Mouse (Mus musculus) erythroblast, embryonic 14.5 days (primary cell): ENCODE results near the gene Eif4g1. TPM values are rescaled to one million over a fixed set of nuclear protein-coding genes. Genes with fewer than 3 reads are reported as not detected.

ENCODE experiments used
- H3K27me3 ChIP-seq: 2 replicates; pipeline ENCODE4 v1.6.1; 2012; ENCODE audit warnings: inconsistent platforms; ENCODE audit not compliant: control insufficient read depth
- H3K36me3 ChIP-seq: 2 replicates; pipeline ENCODE4 v1.6.1; 2012; ENCODE audit warnings: mild to moderate bottlenecking, inconsistent platforms; ENCODE audit not compliant: control insufficient read depth
- H3K4me1 ChIP-seq: 2 replicates; pipeline ENCODE4 v1.6.1; 2012; ENCODE audit warnings: inconsistent platforms; ENCODE audit not compliant: control insufficient read depth
- H3K4me3 ChIP-seq: replicated peaks from 2 replicates; pipeline ENCODE3; 2012; ENCODE audit warnings: moderate library complexity, mild to moderate bottlenecking, inconsistent platforms
- H3K9me3 ChIP-seq: 2 replicates; pipeline ENCODE4 v1.6.1; 2012; ENCODE audit warnings: low read length, inconsistent platforms, mixed read lengths; ENCODE audit not compliant: control insufficient read depth
- GATA1 ChIP-seq: IDR thresholded peaks from 2 replicates; pipeline ENCODE4 v1.6.1; 2012; ENCODE audit warnings: low read length, inconsistent platforms, mixed read lengths
- TAL1 ChIP-seq: IDR thresholded peaks from 3 replicates; pipeline ENCODE4 v1.6.1; 2012; ENCODE audit warnings: low read length, inconsistent platforms, mixed read lengths
- polyA plus RNA-seq: library from polyadenylated mRNA; stranded (reverse); fragments of >175 nt; gene quantifications from 2 replicates; pipeline ENCODE4 v1.2.3, GENCODE M21; 2012

Eif4g1 gene
- polyA plus RNA-seq, 1 experiment: 54.8 TPM

- Histone ChIP-seq H3K4me1 (0 out of 2 replicates have a peak, but pooled peaks cover 1% of the 10 kb centered on the region), H3K27me3 (peaks cover 25% of the 10 kb centered on the region), H3K9me3 (no peaks in the 10 kb centered on the region; the same call in 1 of the 2 replicates), H3K36me3 (no peaks in the 10 kb centered on the region), H3K4me3 (no peak overlapping the region)
- TF ChIP-seq GATA1 (no peak), TAL1 (no peak)
These were observed 71.7 kb downstream of the Eif4g1 start for GRCm38 (mm10) chr16:20739845-20740244.

Other genes with a start within 250 kb of the Eif4g1 start
- 0.28 and 0.32 TPM in 2 replicates for gene Abcc5, start 241.9 kb upstream of the Eif4g1 start, polyA plus RNA-seq
- 0.70 and 0.73 TPM in 2 replicates for gene Eif2b5, start 169.5 kb upstream of the Eif4g1 start, polyA plus RNA-seq
- 1.4 TPM in 2 replicates for gene Dvl3, start 151.3 kb upstream of the Eif4g1 start, polyA plus RNA-seq
- 16.9 TPM in 2 replicates for gene Ap2m1, start 132.8 kb upstream of the Eif4g1 start, polyA plus RNA-seq
- 0.73 and 2.6 TPM in 2 replicates for gene Abcf3, start 119.7 kb upstream of the Eif4g1 start, polyA plus RNA-seq
- 0.06 and 0.10 TPM in 2 replicates for gene Vwa5b2, start 78.8 kb upstream of the Eif4g1 start, polyA plus RNA-seq
- gene Eef1akmt4, start 56.7 kb upstream of the Eif4g1 start, polyA plus RNA-seq: 0.24 and 0.43 TPM in 2 replicates
- gene Gm49333, start 56.7 kb upstream of the Eif4g1 start, polyA plus RNA-seq: not detected in 2 replicates
- gene Alg3, start 56.6 kb upstream of the Eif4g1 start, polyA plus RNA-seq: 1.2 and 1.4 TPM in 2 replicates
- not detected in 2 replicates for gene Camk2n2, start 47.0 kb upstream of the Eif4g1 start, polyA plus RNA-seq
- gene Ece2, start 38.5 kb upstream of the Eif4g1 start, polyA plus RNA-seq: not detected in 2 replicates
- gene Psmd2, start 16.7 kb upstream of the Eif4g1 start, polyA plus RNA-seq: 19.6 and 22.4 TPM in 2 replicates
- gene Fam131a, start 24.9 kb downstream of the Eif4g1 start, polyA plus RNA-seq: 0.26 and 0.29 TPM in 2 replicates
- gene Polr2h, start 49.4 kb downstream of the Eif4g1 start, polyA plus RNA-seq: 0.25 TPM in 1 of 2 replicates, not detected in the other
- 1.8 and 3.3 TPM in 2 replicates for gene Clcn2, start 49.4 kb downstream of the Eif4g1 start, polyA plus RNA-seq
- not detected in 2 replicates for gene Chrd, start 64.8 kb downstream of the Eif4g1 start, polyA plus RNA-seq
- gene Thpo, start 66.2 kb downstream of the Eif4g1 start, polyA plus RNA-seq: not detected in 2 replicates